Mouse (Mus musculus) thymus, postnatal 4 days (tissue): ENCODE measurements at regions not wholly inside any gene's neighbourhood (a gene's known extent, or its start where the extent isn't known, plus 50 kb on each side); places are given as distances from the start of the nearest gene placed in this dataset.

Experiments
- DNase-seq: peaks from one replicate; pipeline ENCODE4 v3.0.0; 2021

GRCm38 (mm10) chr1:52553871-52554270, 53.4 kb upstream of the Nab1 start:
- DNase-seq: no peak

DNA sequence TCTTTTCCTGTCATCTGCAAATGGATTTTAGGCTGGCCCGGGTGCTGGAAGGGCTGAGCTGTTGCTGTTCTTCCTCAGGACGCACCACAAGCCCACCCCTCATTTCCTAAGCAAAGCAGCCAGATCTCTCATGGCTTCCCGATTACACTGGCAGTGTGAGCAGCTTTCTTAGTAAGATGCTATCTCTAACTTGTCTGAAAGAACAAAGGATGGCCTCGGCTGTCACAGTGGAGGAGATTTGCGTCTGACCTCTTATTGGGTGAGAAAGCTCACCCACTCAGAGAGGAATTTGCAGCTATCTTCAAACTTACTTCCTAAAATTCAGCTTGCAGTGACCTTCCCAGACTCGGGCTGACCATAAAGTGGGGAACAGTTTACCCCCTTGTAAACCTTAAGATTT, 64.7 kb upstream of the Nemp2 start:
- DNase-seq: no peak

DNA sequence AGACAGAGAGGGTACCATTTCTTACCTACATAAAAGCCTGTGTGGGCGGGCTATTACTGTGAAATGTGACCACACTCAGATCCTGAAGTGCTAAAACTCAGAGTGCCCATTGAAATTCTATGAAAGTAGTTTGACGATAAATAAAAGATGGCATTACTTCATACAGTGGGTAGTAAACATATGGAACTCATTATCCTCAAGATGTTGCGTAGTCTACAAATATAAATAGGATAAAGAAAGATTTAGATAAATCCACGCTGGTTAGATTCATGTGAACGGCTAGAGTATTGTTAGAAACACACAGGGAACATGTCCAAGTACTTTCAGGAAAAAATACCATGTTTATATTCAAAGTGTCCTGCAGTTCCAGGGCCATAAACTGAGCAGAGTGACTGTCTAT, 58.8 kb upstream of the Nemp2 start:
- no peak for DNase-seq

- peak; percentile 68 for DNase-seq
These were observed 52.0 kb upstream of the Nemp2 start for GRCm38 (mm10) chr1:52578298-52579056.

DNA sequence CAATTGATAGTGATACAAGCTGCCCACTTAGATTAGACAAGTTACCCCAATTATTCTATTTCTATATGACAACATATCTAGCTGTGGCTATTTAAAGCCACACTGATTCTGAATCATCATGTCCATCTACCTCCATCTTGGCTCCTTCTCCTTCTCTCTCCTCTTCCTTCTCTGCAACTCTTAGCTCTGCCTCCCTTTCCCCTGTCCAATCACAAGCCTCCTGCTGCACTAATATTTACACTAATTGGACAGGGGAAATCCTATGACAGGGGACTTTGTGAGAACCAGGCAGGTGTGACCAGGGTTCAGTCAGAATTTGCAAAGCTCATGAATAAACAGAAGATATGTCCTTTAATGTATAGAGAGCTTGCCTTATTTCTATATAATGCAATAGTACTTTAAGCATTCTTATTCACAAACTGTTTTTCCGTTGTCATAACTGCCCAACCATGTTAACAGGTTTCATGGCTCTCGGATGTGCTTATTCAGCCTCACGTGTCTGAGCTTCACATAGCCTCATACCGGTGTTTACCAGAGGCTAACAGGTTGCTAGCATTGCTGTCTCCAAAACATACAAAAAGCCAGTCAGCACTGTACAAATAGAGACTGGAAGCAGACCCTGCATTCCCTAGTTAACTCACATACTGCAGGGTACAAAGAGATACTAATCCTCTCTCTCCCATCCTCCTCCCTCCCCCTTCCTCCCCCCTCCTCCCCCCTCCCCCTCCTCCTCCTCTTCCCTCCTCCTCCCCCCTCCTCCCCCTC, 50.2 kb upstream of the Nemp2 start:
- DNase-seq: no peak
